Mouse (Mus musculus): ENCODE measurements at regions not wholly inside any gene's neighbourhood (a gene's known extent, or its start where the extent isn't known, plus 50 kb on each side); places are given as distances from the start of the nearest gene placed in this dataset.

DNA sequence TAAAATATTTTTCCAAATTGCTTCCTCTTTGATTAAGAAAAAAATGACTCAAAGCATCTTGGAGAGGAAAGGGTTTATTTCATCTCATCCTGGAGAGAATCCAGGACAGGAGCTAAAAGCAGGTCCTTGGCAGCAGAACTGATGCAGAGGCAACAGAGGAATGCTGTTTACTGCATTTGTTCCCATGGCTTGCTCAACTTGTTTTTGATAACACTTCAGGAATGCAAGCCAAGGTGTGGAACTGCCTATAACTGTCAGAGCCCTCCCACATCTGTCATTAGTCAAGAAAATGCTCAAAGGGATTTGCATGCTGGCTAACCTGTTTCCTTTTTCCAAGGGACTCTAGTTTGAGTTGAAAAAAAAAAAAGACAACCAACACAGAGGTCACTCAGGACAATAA lies 714.2 kb downstream of the Ets1 start:
- Histone ChIP-seq H3K36me3 (replicated peaks; ENCODE audit: control insufficient read depth, insufficient read depth, low read length) (no peaks in the 10 kb centered on the region), H3K9me3 (replicated peaks; ENCODE audit: control insufficient read depth, low read length) (no peaks in the 10 kb centered on the region), H3K4me3 (ENCODE audit: low read depth, low read length) (no peak overlapping the region), H3K27ac (ENCODE audit: low read depth) (no peak overlapping the region), H3K4me1 (ENCODE audit: control insufficient read depth, insufficient read depth) (no peaks in the 10 kb centered on the region), H3K9ac (replicated peaks; ENCODE audit: low read depth, low read length) (no peak overlapping the region), H3K27me3 (ENCODE audit: control insufficient read depth, insufficient read depth, low read length) (no peaks in the 10 kb centered on the region), H3K4me2 (ENCODE audit: low read depth, low read length) (no peak overlapping the region)
- no peak for TF ChIP-seq CTCF (IDR thresholded peaks at IDR 0.05; ENCODE audit: low read depth)
- TF ChIP-seq EP300 (IDR thresholded peaks at IDR 0.05; ENCODE audit: low read depth): peak; percentile 53; the same call in 1 of the 2 replicates
- ATAC-seq (ENCODE audit: insufficient read depth, low read depth) (peak; percentile 64; the same call in 1 of the 2 replicates), DNase-seq (ENCODE audit: low spot score) (peak; percentile 26)

GRCm38 (mm10) chr9:33356621-33357020 lies 720.6 kb downstream of the Ets1 start:
- Histone ChIP-seq H3K36me3 (replicated peaks; ENCODE audit: control insufficient read depth, insufficient read depth, low read length) (no peaks in the 10 kb centered on the region), H3K4me3 (ENCODE audit: low read depth, low read length) (no peak overlapping the region), H3K27ac (ENCODE audit: low read depth) (no peak overlapping the region), H3K4me1 (ENCODE audit: control insufficient read depth, insufficient read depth) (no peaks in the 10 kb centered on the region), H3K4me2 (ENCODE audit: low read depth, low read length) (no peak overlapping the region), H3K27me3 (ENCODE audit: control insufficient read depth, insufficient read depth, low read length) (no peaks in the 10 kb centered on the region), H3K9me3 (replicated peaks; ENCODE audit: control insufficient read depth, low read length) (no peaks in the 10 kb centered on the region), H3K9ac (replicated peaks; ENCODE audit: low read depth, low read length) (no peak overlapping the region)
- 70% methylated on average over 2 of the region's 2 CpGs for WGBS
- DNase-seq (ENCODE audit: low spot score) (no peak), ATAC-seq (ENCODE audit: insufficient read depth, low read depth) (no peak)
- TF ChIP-seq CTCF (IDR thresholded peaks at IDR 0.05; ENCODE audit: low read depth): no peak
- TF ChIP-seq EP300 (IDR thresholded peaks at IDR 0.05; ENCODE audit: low read depth): no peak

GRCm38 (mm10) chr9:33360966-33361365 lies 724.9 kb downstream of the Ets1 start:
- Histone ChIP-seq H3K9ac (replicated peaks; ENCODE audit: low read depth, low read length) (no peak overlapping the region), H3K4me1 (ENCODE audit: control insufficient read depth, insufficient read depth) (no peaks in the 10 kb centered on the region), H3K27ac (ENCODE audit: low read depth) (no peak overlapping the region), H3K27me3 (ENCODE audit: control insufficient read depth, insufficient read depth, low read length) (no peaks in the 10 kb centered on the region), H3K4me2 (ENCODE audit: low read depth, low read length) (no peak overlapping the region), H3K4me3 (ENCODE audit: low read depth, low read length) (no peak overlapping the region), H3K36me3 (replicated peaks; ENCODE audit: control insufficient read depth, insufficient read depth, low read length) (no peaks in the 10 kb centered on the region), H3K9me3 (replicated peaks; ENCODE audit: control insufficient read depth, low read length) (no peaks in the 10 kb centered on the region)
- WGBS: 75% methylated on average over 5 of the region's 5 CpGs
- DNase-seq (ENCODE audit: low spot score) (no peak), ATAC-seq (ENCODE audit: insufficient read depth, low read depth) (no peak)
- TF ChIP-seq CTCF (IDR thresholded peaks at IDR 0.05; ENCODE audit: low read depth) (no peak), EP300 (IDR thresholded peaks at IDR 0.05; ENCODE audit: low read depth) (no peak)

DNA sequence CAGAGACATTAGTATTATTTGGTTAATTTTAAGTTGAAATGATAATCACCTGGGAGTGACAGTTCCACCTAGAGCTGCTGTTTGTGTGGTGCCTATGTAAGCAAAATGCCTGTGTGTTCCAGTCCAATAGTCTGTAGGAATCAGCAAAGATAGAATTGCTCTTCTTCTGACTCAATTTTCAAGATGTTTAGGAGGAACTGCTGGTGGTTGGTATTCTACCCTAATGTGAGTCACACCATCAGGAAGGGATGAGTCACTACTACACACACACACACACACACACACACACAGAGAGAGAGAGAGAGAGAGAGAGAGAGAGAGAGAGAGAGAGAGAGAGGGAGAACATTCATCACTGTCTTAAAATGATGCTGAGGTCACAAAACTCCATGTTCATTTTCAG lies 753.1 kb downstream of the Ets1 start:
- no peak overlapping the region for H3K27ac ChIP-seq (ENCODE audit: low read depth)
- TF ChIP-seq CTCF (IDR thresholded peaks at IDR 0.05; ENCODE audit: low read depth): no peak
- TF ChIP-seq EP300 (IDR thresholded peaks at IDR 0.05; ENCODE audit: low read depth): no peak
- H3K4me3 ChIP-seq (ENCODE audit: low read depth, low read length): no peak overlapping the region
- no peaks in the 10 kb centered on the region for H3K36me3 ChIP-seq (replicated peaks; ENCODE audit: control insufficient read depth, insufficient read depth, low read length)
- H3K9ac ChIP-seq (replicated peaks; ENCODE audit: low read depth, low read length): no peak overlapping the region
- no peaks in the 10 kb centered on the region for H3K27me3 ChIP-seq (ENCODE audit: control insufficient read depth, insufficient read depth, low read length)
- H3K9me3 ChIP-seq (replicated peaks; ENCODE audit: control insufficient read depth, low read length): no peaks in the 10 kb centered on the region
- H3K4me2 ChIP-seq (ENCODE audit: low read depth, low read length): no peak overlapping the region
- no peak for ATAC-seq (ENCODE audit: insufficient read depth, low read depth)
- no peak for DNase-seq (ENCODE audit: low spot score)
- H3K4me1 ChIP-seq (ENCODE audit: control insufficient read depth, insufficient read depth): no peaks in the 10 kb centered on the region

DNA sequence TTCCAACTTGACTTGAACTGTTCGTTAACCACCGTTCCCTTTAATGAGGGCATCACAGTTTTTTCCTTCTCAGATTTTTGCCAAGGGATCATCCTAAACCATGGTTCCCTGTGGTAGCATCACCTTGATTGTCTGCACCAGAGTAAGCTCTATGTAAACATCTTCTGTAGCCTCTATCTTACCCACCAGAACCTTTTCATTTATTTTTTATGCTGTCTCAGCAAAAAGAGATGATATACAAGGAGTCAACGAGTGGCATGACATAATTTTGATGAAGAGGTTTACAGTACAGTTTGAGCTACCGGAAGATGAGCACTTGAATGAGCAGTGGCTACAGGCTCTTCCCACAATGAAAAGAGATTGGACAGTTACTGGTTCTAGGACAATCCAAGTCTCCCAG lies 768.7 kb downstream of the Ets1 start:
- Histone ChIP-seq H3K4me1 (ENCODE audit: control insufficient read depth, insufficient read depth) (no peaks in the 10 kb centered on the region), H3K9ac (replicated peaks; ENCODE audit: low read depth, low read length) (no peak overlapping the region), H3K4me2 (ENCODE audit: low read depth, low read length) (no peak overlapping the region), H3K36me3 (replicated peaks; ENCODE audit: control insufficient read depth, insufficient read depth, low read length) (no peaks in the 10 kb centered on the region), H3K27me3 (ENCODE audit: control insufficient read depth, insufficient read depth, low read length) (no peaks in the 10 kb centered on the region), H3K4me3 (ENCODE audit: low read depth, low read length) (no peak overlapping the region), H3K9me3 (replicated peaks; ENCODE audit: control insufficient read depth, low read length) (no peaks in the 10 kb centered on the region), H3K27ac (ENCODE audit: low read depth) (no peak overlapping the region)
- 77% methylated on average over 4 of the region's 4 CpGs for WGBS
- DNase-seq (ENCODE audit: low spot score) (no peak), ATAC-seq (ENCODE audit: insufficient read depth, low read depth) (no peak)
- TF ChIP-seq EP300 (IDR thresholded peaks at IDR 0.05; ENCODE audit: low read depth): no peak
- TF ChIP-seq CTCF (IDR thresholded peaks at IDR 0.05; ENCODE audit: low read depth): no peak

- TF ChIP-seq EP300 (IDR thresholded peaks at IDR 0.05; ENCODE audit: low read depth): no peak
- TF ChIP-seq CTCF (IDR thresholded peaks at IDR 0.05; ENCODE audit: low read depth): no peak
- no peak for ATAC-seq (ENCODE audit: insufficient read depth, low read depth)
- Histone ChIP-seq H3K4me3 (ENCODE audit: low read depth, low read length) (no peak overlapping the region), H3K9ac (replicated peaks; ENCODE audit: low read depth, low read length) (no peak overlapping the region), H3K36me3 (replicated peaks; ENCODE audit: control insufficient read depth, insufficient read depth, low read length) (no peaks in the 10 kb centered on the region), H3K27me3 (ENCODE audit: control insufficient read depth, insufficient read depth, low read length) (no peaks in the 10 kb centered on the region), H3K4me1 (ENCODE audit: control insufficient read depth, insufficient read depth) (no peaks in the 10 kb centered on the region), H3K9me3 (replicated peaks; ENCODE audit: control insufficient read depth, low read length) (no peaks in the 10 kb centered on the region), H3K27ac (ENCODE audit: low read depth) (no peak overlapping the region), H3K4me2 (ENCODE audit: low read depth, low read length) (no peak overlapping the region)
- WGBS: 88% methylated on average over 2 of the region's 2 CpGs
- DNase-seq (ENCODE audit: low spot score): no peak
Observed at GRCm38 (mm10) chr9:33407517-33407916, 771.5 kb downstream of the Ets1 start.
